Mouse (Mus musculus) limb, embryonic 10.5 days (tissue): Measurements from ENCODE around the gene Leap2. TPM values are rescaled to one million over a fixed set of nuclear protein-coding genes. Genes with fewer than 3 reads are reported as not detected.

Experiments used
- DNase-seq: peaks from one replicate; pipeline ENCODE4 v3.0.0-alpha.2; 2017; ENCODE audit warnings: low spot score
- H3K27ac ChIP-seq: fragments of 300-500 bp; sonication (generic); 2 replicates; pipeline ENCODE4 v1.5.1; 2016; ENCODE audit warnings: mild to moderate bottlenecking
- H3K27me3 ChIP-seq: fragments of 300-500 bp; sonication (generic); 2 replicates; pipeline ENCODE4 v1.6.1; 2016; ENCODE audit warnings: low read depth, mild to moderate bottlenecking; ENCODE audit not compliant: poor library complexity, severe bottlenecking
- H3K36me3 ChIP-seq: fragments of 300-500 bp; sonication (generic); 2 replicates; pipeline ENCODE4 v1.6.1; 2016; ENCODE audit warnings: mild to moderate bottlenecking, moderate library complexity
- H3K4me1 ChIP-seq: fragments of 300-500 bp; sonication (generic); 2 replicates; pipeline ENCODE4 v1.6.1; 2016
- H3K4me3 ChIP-seq: fragments of 300-500 bp; sonication (generic); 2 replicates; pipeline ENCODE4 v1.5.1; 2016; ENCODE audit warnings: mild to moderate bottlenecking, moderate library complexity
- H3K9me3 ChIP-seq: fragments of 300-500 bp; sonication (generic); replicated peaks from 2 replicates; pipeline ENCODE4 v1.6.1; 2016; ENCODE audit warnings: mild to moderate bottlenecking
- WGBS: fragments of 180-500 bp; shearing (Covaris S2); methylation state at CpG from one replicate; pipeline ENCODE4 v1.1.7; 2016; 5-methylcytosine and 5-hydroxymethylcytosine counted together
- polyA plus RNA-seq: library from polyadenylated mRNA; unstranded; fragments of >200 nt; fragmentation: Nextera tagmentation; extraction: Ambion mirVana; gene quantifications from 2 replicates; pipeline ENCODE4 v1.2.1, GENCODE M21; 2016

Gene Leap2
- polyA plus RNA-seq, 1 experiment from 2014 or later, result not detected

- no peak for DNase-seq
- Histone ChIP-seq H3K4me3 (no peak overlapping the region), H3K9me3 (no peaks in the 10 kb centered on the region), H3K36me3 (no peaks in the 10 kb centered on the region), H3K27me3 (peaks cover 24% of the 10 kb centered on the region), H3K4me1 (peaks cover 17% of the 10 kb centered on the region), H3K27ac (no peak overlapping the region)
- 86% methylated on average over 5 of the region's 5 CpGs for WGBS
Measured at GRCm38 (mm10) chr11:53453031-53453430, 30.1 kb upstream of the Leap2 start.

DNA sequence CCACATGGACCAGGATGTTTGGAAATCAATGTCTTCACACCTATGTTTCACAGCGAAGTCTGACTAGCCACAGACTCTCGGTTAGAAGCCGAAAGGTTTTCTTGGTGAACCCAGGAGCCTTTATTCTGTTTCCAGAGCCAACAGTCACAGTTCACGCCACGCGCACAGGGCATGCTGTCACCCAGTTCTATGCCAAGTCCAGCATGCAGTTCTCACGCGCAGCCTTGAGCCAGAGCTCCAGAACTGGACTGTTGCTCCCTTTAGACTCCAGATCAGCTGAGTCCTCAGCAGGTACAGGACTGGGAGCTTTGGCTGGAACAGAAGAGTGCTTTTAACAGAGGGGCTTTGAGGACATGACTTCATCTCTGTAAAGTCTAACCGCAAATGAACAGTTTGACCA lies 29.4 kb upstream of the Leap2 start:
- H3K36me3 ChIP-seq, result no peaks in the 10 kb centered on the region
- DNase-seq, result no peak
- H3K4me1 ChIP-seq, result peaks cover 15% of the 10 kb centered on the region
- no peaks in the 10 kb centered on the region for H3K9me3 ChIP-seq
- no peak overlapping the region for H3K27ac ChIP-seq
- no peak overlapping the region for H3K4me3 ChIP-seq
- peaks cover 18% of the 10 kb centered on the region for H3K27me3 ChIP-seq
- 96% methylated on average over 9 of the region's 9 CpGs for WGBS

DNA sequence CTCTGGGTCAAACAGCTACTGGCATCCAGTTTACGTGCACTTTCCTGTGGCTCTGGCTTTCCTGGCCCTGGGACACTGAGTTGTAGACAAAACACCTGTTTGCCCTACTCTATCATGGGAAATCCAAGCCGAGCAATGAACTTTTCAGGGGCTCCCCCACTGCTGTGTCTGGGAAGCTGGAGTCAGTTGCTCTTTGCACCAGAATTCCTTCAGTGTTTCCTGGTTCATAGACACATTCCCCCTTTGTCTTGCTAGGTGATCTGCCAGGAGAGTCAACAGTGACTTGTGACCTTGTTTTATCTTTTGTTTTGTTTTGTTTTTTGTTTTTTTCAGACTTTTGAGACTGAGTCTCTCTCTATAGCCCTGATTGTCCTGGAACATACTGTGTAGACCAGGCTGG lies 28.4 kb upstream of the Leap2 start:
- Histone ChIP-seq H3K4me3 (no peak overlapping the region), H3K36me3 (no peaks in the 10 kb centered on the region), H3K27me3 (peaks cover 13% of the 10 kb centered on the region), H3K9me3 (no peaks in the 10 kb centered on the region), H3K4me1 (peaks cover 5% of the 10 kb centered on the region; the same call in 1 of the 2 replicates), H3K27ac (no peak overlapping the region)
- 74% methylated on average over 2 of the region's 2 CpGs for WGBS
- DNase-seq, result no peak

DNA sequence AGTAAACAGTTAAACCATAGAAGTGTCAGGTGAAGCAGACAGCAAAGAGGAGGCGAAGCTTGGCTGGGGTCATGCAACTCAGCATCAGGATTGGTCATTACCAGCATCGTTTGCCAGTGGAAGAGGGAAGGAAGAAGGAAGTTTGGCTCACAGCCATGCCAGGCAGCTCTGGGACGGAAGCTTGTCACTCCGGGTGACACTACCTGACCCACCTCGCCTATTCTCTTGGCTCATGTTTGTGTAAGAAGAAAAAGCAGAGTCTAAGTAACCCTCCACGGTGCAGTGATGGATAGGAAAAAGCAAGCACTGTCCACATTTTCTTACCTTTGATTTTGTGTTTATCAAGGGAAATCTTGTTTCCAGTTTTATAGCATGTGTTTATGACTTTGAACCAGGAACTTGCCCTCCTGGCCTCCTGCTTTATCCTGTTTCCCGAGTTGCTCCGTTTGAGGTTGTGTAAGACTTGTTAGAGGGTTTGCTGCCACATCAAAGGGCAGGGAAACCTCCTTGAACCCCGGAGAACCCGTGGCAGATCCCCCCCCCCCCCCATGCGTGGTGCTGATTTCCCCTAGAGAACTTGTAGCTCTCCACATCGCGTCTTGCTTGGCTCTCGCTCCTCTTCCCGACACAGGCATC lies 27.2 kb upstream of the Leap2 start:
- H3K27ac ChIP-seq, result no peak overlapping the region
- WGBS, result 51% methylated on average over 15 of the region's 15 CpGs
- peaks cover 5% of the 10 kb centered on the region; the same call in 1 of the 2 replicates for H3K27me3 ChIP-seq
- H3K36me3 ChIP-seq, result no peaks in the 10 kb centered on the region
- H3K4me1 ChIP-seq, result peaks cover 3% of the 10 kb centered on the region; the same call in 1 of the 2 replicates
- no peak for DNase-seq
- H3K9me3 ChIP-seq, result no peaks in the 10 kb centered on the region
- no peak overlapping the region for H3K4me3 ChIP-seq

- no peak overlapping the region for H3K4me3 ChIP-seq
- peaks cover 3% of the 10 kb centered on the region; the same call in 1 of the 2 replicates for H3K4me1 ChIP-seq
- no peaks in the 10 kb centered on the region for H3K27me3 ChIP-seq
- no peaks in the 10 kb centered on the region for H3K9me3 ChIP-seq
- WGBS, result 94% methylated on average over 1 of the region's 1 CpGs
- H3K36me3 ChIP-seq, result no peaks in the 10 kb centered on the region
- no peak overlapping the region for H3K27ac ChIP-seq
- DNase-seq, result no peak
Measured at GRCm38 (mm10) chr11:53448529-53448928, 25.6 kb upstream of the Leap2 start.

DNA sequence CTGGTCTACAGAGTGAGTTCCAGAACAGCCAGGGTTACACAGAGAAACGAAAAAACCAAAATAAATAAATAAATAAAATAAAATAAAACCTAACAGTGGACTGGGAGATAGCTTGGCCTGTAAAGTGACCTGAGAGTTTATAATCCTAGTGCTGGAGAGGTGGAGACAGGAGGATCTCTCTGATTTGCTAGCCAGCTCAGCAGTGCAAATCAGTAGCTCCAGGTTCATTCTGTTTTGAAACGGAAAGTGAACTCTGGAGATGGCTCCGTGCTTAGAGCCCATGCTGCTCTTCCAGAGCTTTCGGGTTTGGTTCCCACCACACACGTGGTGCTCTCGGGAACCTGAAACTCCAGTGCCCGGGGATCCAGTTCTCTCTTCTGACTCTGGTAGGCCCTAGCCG lies 25.0 kb upstream of the Leap2 start:
- Histone ChIP-seq H3K4me3 (no peak overlapping the region), H3K27me3 (no peaks in the 10 kb centered on the region), H3K27ac (no peak overlapping the region), H3K36me3 (no peaks in the 10 kb centered on the region), H3K4me1 (peaks cover 3% of the 10 kb centered on the region; the same call in 1 of the 2 replicates), H3K9me3 (no peaks in the 10 kb centered on the region)
- DNase-seq, result no peak
- 89% methylated on average over 8 of the region's 8 CpGs for WGBS

DNA sequence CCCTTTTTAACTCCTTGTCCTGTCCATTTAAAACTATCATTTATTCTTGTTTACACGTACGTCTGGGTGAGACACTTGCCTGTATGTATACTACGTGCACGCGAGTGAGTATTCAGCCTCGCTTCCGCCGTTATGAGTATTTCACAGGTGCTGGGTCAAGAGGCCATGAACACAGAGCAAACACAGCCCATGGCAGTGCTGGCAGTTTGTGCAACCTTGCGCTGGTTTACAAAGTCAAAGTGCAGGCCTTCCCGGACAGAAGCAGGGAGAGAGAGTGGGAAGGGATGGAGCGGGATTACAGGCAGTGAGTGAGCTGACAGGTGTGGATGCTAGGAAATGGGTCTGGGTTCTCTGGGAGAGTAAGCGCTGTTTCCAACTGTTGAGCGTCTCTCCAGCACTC lies 23.2 kb upstream of the Leap2 start:
- WGBS, result 89% methylated on average over 13 of the region's 13 CpGs

DNA sequence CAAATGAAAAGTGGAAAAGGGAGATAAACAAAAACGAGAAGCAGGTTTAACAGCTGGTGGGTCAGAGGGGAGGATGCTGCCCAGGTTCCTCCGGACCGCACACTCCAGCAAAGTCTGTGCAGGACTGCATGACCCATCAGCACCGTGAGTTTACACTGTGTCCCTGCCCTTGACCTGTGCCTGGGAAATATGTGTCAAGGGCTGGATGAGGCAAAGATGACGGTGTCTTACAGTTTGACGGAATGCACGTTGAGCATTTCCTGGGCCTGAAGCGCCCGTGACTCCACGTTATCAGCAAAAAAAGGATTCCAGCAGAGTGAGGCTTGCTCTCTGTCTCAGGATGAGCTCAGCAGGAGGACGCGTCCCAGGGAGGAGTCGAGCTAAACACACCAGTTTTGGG lies 22.6 kb upstream of the Leap2 start:
- H3K9me3 ChIP-seq, result no peaks in the 10 kb centered on the region
- no peak overlapping the region for H3K4me3 ChIP-seq
- 71% methylated on average over 13 of the region's 13 CpGs for WGBS
- no peaks in the 10 kb centered on the region; the same call in 1 of the 2 replicates for H3K4me1 ChIP-seq
- no peaks in the 10 kb centered on the region for H3K27me3 ChIP-seq
- no peaks in the 10 kb centered on the region for H3K36me3 ChIP-seq
- no peak for DNase-seq
- no peak overlapping the region for H3K27ac ChIP-seq

More for the DNA sequence above, 23.2 kb upstream of the Leap2 start:
- H3K4me1 ChIP-seq, result peaks cover 1% of the 10 kb centered on the region; the same call in 1 of the 2 replicates
- H3K27ac ChIP-seq, result no peak overlapping the region
- no peak overlapping the region for H3K4me3 ChIP-seq
- H3K36me3 ChIP-seq, result no peaks in the 10 kb centered on the region
- H3K9me3 ChIP-seq, result no peaks in the 10 kb centered on the region
- DNase-seq, result no peak
- no peaks in the 10 kb centered on the region for H3K27me3 ChIP-seq

- no peak for DNase-seq
- 33% methylated on average over 6 of the region's 6 CpGs for WGBS
Measured at GRCm38 (mm10) chr11:53443861-53444260, 20.9 kb upstream of the Leap2 start.

DNA sequence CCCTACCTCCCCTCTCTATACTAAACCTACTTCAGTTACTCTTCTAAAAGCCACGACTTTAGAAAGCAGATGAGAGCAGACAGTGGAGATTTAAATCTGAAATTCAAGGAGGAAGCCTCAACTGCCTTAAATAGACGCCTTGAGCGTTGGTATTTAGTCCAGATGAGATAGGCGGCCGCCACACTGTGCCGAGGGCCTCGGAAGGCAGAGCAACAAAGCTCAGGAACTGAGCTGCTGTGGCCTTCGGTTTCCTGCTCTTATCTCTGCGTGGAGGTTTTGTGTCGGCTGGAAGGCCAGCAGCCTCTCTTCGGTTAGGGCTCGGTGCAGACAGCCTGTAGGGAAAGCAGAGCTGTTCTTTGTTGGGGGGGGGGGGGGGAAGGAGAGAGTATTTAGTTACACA lies 19.0 kb upstream of the Leap2 start:
- WGBS, result 59% methylated on average over 12 of the region's 12 CpGs
- H3K27me3 ChIP-seq, result no peaks in the 10 kb centered on the region
- no peaks in the 10 kb centered on the region for H3K4me1 ChIP-seq
- peak overlapping the region; percentile 31 for H3K27ac ChIP-seq
- H3K36me3 ChIP-seq, result no peaks in the 10 kb centered on the region
- no peaks in the 10 kb centered on the region for H3K9me3 ChIP-seq
- H3K4me3 ChIP-seq, result no peak overlapping the region
- DNase-seq, result no peak

More at GRCm38 (mm10) chr11:53443861-53444260, 20.9 kb upstream of the Leap2 start:
- Histone ChIP-seq H3K4me1 (no peaks in the 10 kb centered on the region), H3K36me3 (no peaks in the 10 kb centered on the region), H3K27ac (no peak overlapping the region), H3K4me3 (no peak overlapping the region), H3K9me3 (no peaks in the 10 kb centered on the region), H3K27me3 (no peaks in the 10 kb centered on the region)

- no peaks in the 10 kb centered on the region for H3K36me3 ChIP-seq
- H3K4me3 ChIP-seq, result no peak overlapping the region
- no peaks in the 10 kb centered on the region for H3K9me3 ChIP-seq
- H3K27ac ChIP-seq, result no peak overlapping the region
- H3K27me3 ChIP-seq, result no peaks in the 10 kb centered on the region
- peaks cover 5% of the 10 kb centered on the region for H3K4me1 ChIP-seq
- DNase-seq, result no peak
- WGBS, result 94% methylated on average over 6 of the region's 6 CpGs
Measured at GRCm38 (mm10) chr11:53436338-53436737, 13.4 kb upstream of the Leap2 start.

- no peak overlapping the region for H3K4me3 ChIP-seq
- H3K9me3 ChIP-seq, result no peaks in the 10 kb centered on the region
- no peaks in the 10 kb centered on the region for H3K27me3 ChIP-seq
- no peak overlapping the region for H3K27ac ChIP-seq
- H3K36me3 ChIP-seq, result no peaks in the 10 kb centered on the region
- WGBS, result 87% methylated on average over 8 of the region's 8 CpGs
- H3K4me1 ChIP-seq, result peaks cover 6% of the 10 kb centered on the region
- DNase-seq, result no peak
Measured at GRCm38 (mm10) chr11:53435504-53435903, 12.5 kb upstream of the Leap2 start.

- 67% methylated on average over 6 of the region's 6 CpGs for WGBS
- DNase-seq, result no peak
- Histone ChIP-seq H3K4me3 (no peak overlapping the region), H3K36me3 (peaks cover 11% of the 10 kb centered on the region), H3K27ac (no peak overlapping the region), H3K9me3 (no peaks in the 10 kb centered on the region), H3K4me1 (peaks cover 14% of the 10 kb centered on the region), H3K27me3 (no peaks in the 10 kb centered on the region)
Measured at GRCm38 (mm10) chr11:53433057-53433456, 10.1 kb upstream of the Leap2 start.
